Comparison of ENCODE assay signal across 17 mouse cellular contexts in genomic region chr6:115524449-115524990, GRCm38 (mm10). TPM values are rescaled to one million over a fixed set of nuclear protein-coding genes. Genes with fewer than 3 reads are reported as not detected.
DNase-seq lines count a peak whose midpoint lies in the region; ATAC-seq and TF ChIP-seq lines count a peak whose summit lies in the region.
"Had no signal": no experiment of that assay in that cellular context is flagged by ENCODE, and none has a peak within 500 bp of the region (broad histone marks: within the 10 kb centered on the region; RNA-seq: fewer than 3 reads in every experiment).

No protein-coding gene starts in this region.

- H3K27ac ChIP-seq in lung, embryonic 14.5 days (ENCODE audit: low read depth): peak overlapping the region; percentile 20; the same call in 1 of the 2 replicates
- peak overlapping the region; percentile 94 for H3K27ac ChIP-seq in brown adipose tissue, adult 24 weeks (replicated peaks; ENCODE audit: low read depth, low read length)
- no peak overlapping the region for H3K27ac ChIP-seq in left cerebral cortex, adult 2 months
- H3K27ac ChIP-seq in intestine, postnatal 0 days (ENCODE audit: low read depth, low read length): no peak overlapping the region
- H3K27ac ChIP-seq: liver, embryonic 12.5 days had no signal

- ATAC-seq in lung, embryonic 14.5 days (ENCODE audit: insufficient read depth): 0 out of 2 replicates have a peak, but pooled peaks have one; percentile 36
- ATAC-seq in megakaryocyte, adult 5-6 weeks (ENCODE audit: poor library complexity, severe bottlenecking): peak; percentile 30; the same call in 1 of the 2 replicates
- no peak for ATAC-seq in intestine, postnatal 0 days
- ATAC-seq: forebrain, embryonic 16.5 days; liver, embryonic 12.5 days had no signal

- TF ChIP-seq CTCF in lung, embryonic 14.5 days (IDR thresholded peaks at IDR 0.05; ENCODE audit: low read depth): no peak
- no peak for TF ChIP-seq CTCF in left cerebral cortex, adult 2 months (IDR thresholded peaks at IDR 0.05)
- TF ChIP-seq CTCF in intestine, postnatal 0 days (IDR thresholded peaks at IDR 0.05; ENCODE audit: low read depth): no peak

- H3K4me2 ChIP-seq in lung, embryonic 14.5 days: no peak overlapping the region
- no peak overlapping the region for H3K4me2 ChIP-seq in intestine, postnatal 0 days (replicated peaks; ENCODE audit: low read depth)
- H3K4me2 ChIP-seq: liver, embryonic 12.5 days had no signal

- 47% methylated on average over 9 of the region's 9 CpGs for WGBS in lung, embryonic 14.5 days
- 70% methylated on average over 9 of the region's 9 CpGs for WGBS in intestine, postnatal 0 days

- peaks cover 5% of the 10 kb centered on the region; the same call in 1 of the 2 replicates for H3K4me1 ChIP-seq in lung, embryonic 14.5 days (ENCODE audit: insufficient read depth)
- H3K4me1 ChIP-seq in brown adipose tissue, adult 24 weeks (ENCODE audit: control insufficient read depth, insufficient read depth, insufficient read length, low read length): peaks cover 28% of the 10 kb centered on the region
- peaks cover 8% of the 10 kb centered on the region; the same call in 1 of the 2 replicates for H3K4me1 ChIP-seq in intestine, postnatal 0 days (replicated peaks; ENCODE audit: control insufficient read depth, insufficient read depth, low read length)

- H3K4me3 ChIP-seq in lung, embryonic 14.5 days (ENCODE audit: low read depth, low read length): no peak overlapping the region
- H3K4me3 ChIP-seq in brown adipose tissue, adult 24 weeks (ENCODE audit: insufficient read depth, low read depth, low read length): no peak overlapping the region
- no peak overlapping the region for H3K4me3 ChIP-seq in left cerebral cortex, adult 2 months
- no peak overlapping the region for H3K4me3 ChIP-seq in intestine, postnatal 0 days (ENCODE audit: low read depth, low read length)
- H3K4me3 ChIP-seq: liver, embryonic 12.5 days had no signal

- no peaks in the 10 kb centered on the region for H3K27me3 ChIP-seq in lung, embryonic 14.5 days (ENCODE audit: insufficient read depth, low read length)
- H3K27me3 ChIP-seq in intestine, postnatal 0 days (replicated peaks; ENCODE audit: control insufficient read depth, insufficient read depth, low read length): no peaks in the 10 kb centered on the region

- no peak overlapping the region for H3K9ac ChIP-seq in lung, embryonic 14.5 days
- no peak overlapping the region for H3K9ac ChIP-seq in intestine, postnatal 0 days (ENCODE audit: low read depth, low read length)
- H3K9ac ChIP-seq: liver, embryonic 12.5 days had no signal

- H3K36me3 ChIP-seq in lung, embryonic 14.5 days (ENCODE audit: insufficient read depth): no peaks in the 10 kb centered on the region
- H3K36me3 ChIP-seq in intestine, postnatal 0 days (ENCODE audit: control insufficient read depth, insufficient read depth): no peaks in the 10 kb centered on the region
- H3K36me3 ChIP-seq: liver, embryonic 12.5 days had no signal

- DNase-seq in lung, embryonic 14.5 days: peak; percentile 30
- no peak for DNase-seq in lung, postnatal 14 days
- peak; percentile 29 for DNase-seq in CD4-positive, CD25-positive, alpha-beta regulatory T cell, adult 2 months (ENCODE audit: low read depth, low spot score)
- DNase-seq in left cerebral cortex, adult 2 months (ENCODE audit: extremely low spot score in 1 of 2, low spot score in 2 of 2): no peak
- DNase-seq: adrenal gland, postnatal 10 days; cerebellum, adult 11-12 months; cerebellum, postnatal 25 days; heart, adult 11 months; left cerebral cortex, postnatal 4 days; midbrain, embryonic 14.5 days; retina, postnatal 1 day; right cerebral cortex, postnatal 4 days had no signal

- intact Hi-C loops in left cerebral cortex, adult 2 months (cut with DNase I): no loop called here

- H3K9me3 ChIP-seq in lung, embryonic 14.5 days (ENCODE audit: low read depth, low read length): no peaks in the 10 kb centered on the region
- no peaks in the 10 kb centered on the region for H3K9me3 ChIP-seq in intestine, postnatal 0 days (ENCODE audit: control insufficient read depth)
- H3K9me3 ChIP-seq: liver, embryonic 12.5 days had no signal

RNA-seq across cellular contexts. Expression of gene Tsen2, which starts 19.9 kb away (rescaled TPM):
- 30.6 and 30.9 TPM in 2 replicates for polyA plus RNA-seq in lung, embryonic 14.5 days (2014; fragmentation: Nextera tagmentation; extraction: Ambion mirVana)
- 9.7 and 10.0 TPM in 2 replicates for polyA plus RNA-seq in brown adipose tissue, adult 24 weeks (2012; ENCODE audit: insufficient read depth, insufficient read length, missing spikeins)
- 2.9 and 3.0 TPM in 2 replicates for total RNA-seq in megakaryocyte, adult 5-6 weeks (2015)
- total RNA-seq in megakaryocyte, adult 5-6 weeks (2017): 3.4 and 8.7 TPM in 2 replicates
- 10 to 100 TPM; 22.2 to 25.7 TPM for total RNA-seq in left cerebral cortex, adult 2 months (2021)
- 5.8 and 6.3 TPM in 2 replicates for polyA plus RNA-seq in intestine, postnatal 0 days (2015; fragmentation: Nextera tagmentation; extraction: Ambion mirVana)

Comparison
In these comparisons a context has a peak if more than half of its experiments do, and no peak if none do; other contexts are left out.
1. DNase-seq: peak in lung, embryonic 14.5 days (single experiment) and CD4-positive, CD25-positive, alpha-beta regulatory T cell, adult 2 months (single experiment); none in lung, postnatal 14 days (single experiment) and left cerebral cortex, adult 2 months (0 of 2).
2. H3K27ac ChIP-seq: peak in lung, embryonic 14.5 days (single experiment) and brown adipose tissue, adult 24 weeks (single experiment); none in left cerebral cortex, adult 2 months (single experiment) and intestine, postnatal 0 days (single experiment).